Mouse (Mus musculus) intestine, embryonic 14.5 days (tissue): Measurements from ENCODE around the gene Aaas. TPM values are rescaled to one million over a fixed set of nuclear protein-coding genes. Genes with fewer than 3 reads are reported as not detected.

Experiments used
- ATAC-seq: fragments of 200-750 bp; cut with Nextera tagmentation; replicated peaks from 2 replicates; pipeline ENCODE4 v1.8.0; 2017; ENCODE audit warnings: low read depth, moderate number of reproducible peaks, moderate TSS enrichment, moderate library complexity; ENCODE audit not compliant: low FRiP score, low TSS enrichment
- DNase-seq: peaks from one replicate; pipeline ENCODE4 v3.0.0-alpha.2; 2018; ENCODE audit warnings: low spot score
- H3K27ac ChIP-seq: fragments of 300-500 bp; sonication (generic); 2 replicates; pipeline ENCODE4 v1.5.1; 2014; ENCODE audit warnings: low read depth, mild to moderate bottlenecking, control low read depth
- H3K27me3 ChIP-seq: fragments of 300-500 bp; sonication (generic); replicated peaks from 2 replicates; pipeline ENCODE4 v1.6.1; 2014; ENCODE audit warnings: low read length, control low read depth; ENCODE audit not compliant: control insufficient read depth, insufficient read depth
- H3K36me3 ChIP-seq: fragments of 300-500 bp; sonication (generic); 2 replicates; pipeline ENCODE4 v1.6.1; 2014; ENCODE audit warnings: low read length, control low read depth; ENCODE audit not compliant: control insufficient read depth, insufficient read depth
- H3K4me1 ChIP-seq: fragments of 300-500 bp; sonication (generic); replicated peaks from 2 replicates; pipeline ENCODE4 v1.6.1; 2014; ENCODE audit warnings: low read length, control low read depth, mixed read lengths; ENCODE audit not compliant: control insufficient read depth, insufficient read depth
- H3K4me2 ChIP-seq: fragments of 300-500 bp; sonication (generic); 2 replicates; pipeline ENCODE4 v1.6.1; 2014; ENCODE audit warnings: low read length
- H3K4me3 ChIP-seq: fragments of 300-500 bp; sonication (generic); 2 replicates; pipeline ENCODE4 v1.5.1; 2014; ENCODE audit warnings: low read depth, low read length, control low read depth, mixed read lengths
- H3K9ac ChIP-seq: fragments of 300-500 bp; sonication (generic); 2 replicates; pipeline ENCODE4 v1.6.1; 2014; ENCODE audit warnings: mild to moderate bottlenecking, low read length
- H3K9me3 ChIP-seq: fragments of 300-500 bp; sonication (generic); 2 replicates; pipeline ENCODE4 v1.6.1; 2016; ENCODE audit warnings: low read length, control low read depth; ENCODE audit not compliant: control insufficient read depth
- WGBS: fragments of 180-500 bp; shearing (Covaris S2); extraction: QIAGEN DNeasy Blood & Tissue Kit; methylation state at CpG from one replicate; pipeline ENCODE4 v1.1.7; 2014; 5-methylcytosine and 5-hydroxymethylcytosine counted together
- polyA plus RNA-seq: library from polyadenylated mRNA; unstranded; fragments of >200 nt; fragmentation: Nextera tagmentation; extraction: Ambion mirVana; gene quantifications from 2 replicates; pipeline ENCODE4 v1.2.1, GENCODE M21; 2014

The Aaas gene
- polyA plus RNA-seq, 1 experiment from 2014 or later: 64.1 TPM

DNA sequence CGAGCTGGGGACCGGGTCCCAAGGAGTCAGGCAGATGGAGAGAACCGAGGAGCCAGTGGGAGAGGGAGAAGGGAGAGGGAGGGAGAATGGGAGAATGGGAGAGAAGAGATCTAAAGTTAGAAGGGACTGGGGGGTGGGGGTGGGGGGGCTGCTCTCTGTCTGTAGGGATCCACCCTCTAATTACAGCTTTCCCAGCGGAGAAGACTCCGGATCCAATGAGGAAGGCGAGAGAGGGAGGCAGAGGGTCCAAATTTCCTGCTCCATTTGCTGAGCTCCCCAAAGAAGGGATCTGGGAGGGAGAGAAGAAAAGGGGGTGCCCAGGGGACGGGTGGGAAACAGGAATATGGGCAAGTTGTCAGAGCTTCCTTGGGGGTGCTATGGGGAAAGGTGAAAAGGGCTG, 15.7 kb upstream of the Aaas start:
- Histone ChIP-seq H3K27ac (no peak overlapping the region), H3K9ac (no peak overlapping the region), H3K4me3 (no peak overlapping the region), H3K4me2 (peak overlapping the region; percentile 45), H3K36me3 (no peaks in the 10 kb centered on the region), H3K4me1 (peaks cover 20% of the 10 kb centered on the region), H3K27me3 (0 out of 2 replicates have a peak, but pooled peaks cover 3% of the 10 kb centered on the region), H3K9me3 (no peaks in the 10 kb centered on the region)
- WGBS: 11% methylated on average over 7 of the region's 7 CpGs
- ATAC-seq (no peak), DNase-seq (no peak)

DNA sequence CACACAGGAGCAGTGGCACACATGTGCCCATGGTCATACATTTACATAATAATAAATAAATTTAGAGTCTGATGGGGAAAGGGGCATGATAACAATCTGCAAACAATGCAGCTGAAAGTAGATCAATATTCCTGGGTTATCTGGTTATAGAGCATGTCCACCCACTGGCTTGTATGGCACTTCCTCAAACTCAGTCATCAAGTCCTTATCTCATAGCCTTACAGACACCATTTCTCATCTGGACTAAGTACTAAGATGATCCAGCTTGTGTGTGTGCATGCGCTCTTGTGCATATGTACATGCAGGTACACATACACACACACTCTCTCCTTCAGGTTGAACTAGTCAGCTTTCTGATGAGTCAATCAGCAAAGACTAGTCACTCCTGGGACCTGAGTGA, 14.1 kb upstream of the Aaas start:
- no peak overlapping the region for H3K4me2 ChIP-seq
- H3K9me3 ChIP-seq: no peaks in the 10 kb centered on the region
- no peak for ATAC-seq
- 0 out of 2 replicates have a peak, but pooled peaks cover 3% of the 10 kb centered on the region for H3K27me3 ChIP-seq
- WGBS: 100% methylated on average over 1 of the region's 1 CpGs
- no peaks in the 10 kb centered on the region for H3K36me3 ChIP-seq
- no peak overlapping the region for H3K9ac ChIP-seq
- no peak overlapping the region for H3K27ac ChIP-seq
- no peak for DNase-seq
- H3K4me1 ChIP-seq: peaks cover 7% of the 10 kb centered on the region
- H3K4me3 ChIP-seq: no peak overlapping the region

DNA sequence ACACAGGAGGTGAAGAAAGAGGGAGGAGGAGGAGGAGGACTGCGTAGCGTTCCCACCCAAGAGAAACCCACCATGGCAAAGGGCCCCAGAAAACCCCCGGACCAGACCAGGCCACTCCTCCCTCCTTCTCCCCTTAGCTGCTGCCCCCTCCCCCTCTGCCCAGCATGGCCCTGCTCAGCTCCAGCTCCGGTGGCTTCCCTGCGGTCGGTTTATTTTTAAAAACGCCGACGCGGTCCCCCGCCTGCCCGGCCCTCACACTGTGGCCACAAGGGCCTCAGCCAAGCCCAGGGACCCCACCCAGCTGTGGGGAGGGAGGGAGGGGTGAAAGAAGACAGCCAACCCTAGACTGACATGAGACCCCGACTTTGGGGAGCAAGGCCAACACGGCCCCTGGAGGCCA, 12.1 kb upstream of the Aaas start:
- Histone ChIP-seq H3K27me3 (peaks cover 15% of the 10 kb centered on the region), H3K36me3 (no peaks in the 10 kb centered on the region), H3K27ac (0 out of 2 replicates have a peak overlapping the region, but pooled peaks have one; percentile 7), H3K9me3 (no peaks in the 10 kb centered on the region), H3K9ac (peak overlapping the region; percentile 41), H3K4me2 (peak overlapping the region; percentile 45), H3K4me3 (no peak overlapping the region), H3K4me1 (peaks cover 14% of the 10 kb centered on the region)
- DNase-seq (no peak), ATAC-seq (no peak)
- 12% methylated on average over 13 of the region's 14 CpGs for WGBS

DNA sequence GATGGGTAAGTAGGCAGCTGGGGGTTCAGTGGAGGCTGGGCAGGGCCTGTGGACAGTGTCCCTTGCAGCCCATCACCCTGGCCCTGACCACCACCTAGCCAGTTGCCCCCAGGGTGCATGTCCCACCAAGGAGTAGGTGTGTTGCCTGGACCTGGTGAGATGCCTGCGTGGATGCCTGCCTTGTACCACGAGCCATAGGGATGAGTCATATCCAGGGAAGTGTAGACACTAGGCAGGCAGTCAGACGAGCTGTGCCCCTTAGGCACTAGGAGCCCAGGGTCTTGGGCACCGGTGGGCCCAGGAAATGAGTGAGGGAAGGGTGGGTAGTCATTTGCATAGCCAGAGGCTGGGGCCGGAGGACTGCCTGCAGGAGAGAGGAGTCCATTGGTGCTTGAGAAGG, 8.3 kb upstream of the Aaas start:
- DNase-seq (no peak), ATAC-seq (no peak)
- H3K27ac ChIP-seq: no peak overlapping the region
- no peak overlapping the region for H3K4me3 ChIP-seq
- peaks cover 24% of the 10 kb centered on the region for H3K4me1 ChIP-seq
- no peaks in the 10 kb centered on the region for H3K36me3 ChIP-seq
- WGBS: 31% methylated on average over 5 of the region's 5 CpGs
- no peaks in the 10 kb centered on the region for H3K9me3 ChIP-seq
- no peak overlapping the region for H3K4me2 ChIP-seq
- H3K9ac ChIP-seq: no peak overlapping the region
- peaks cover 22% of the 10 kb centered on the region for H3K27me3 ChIP-seq

DNA sequence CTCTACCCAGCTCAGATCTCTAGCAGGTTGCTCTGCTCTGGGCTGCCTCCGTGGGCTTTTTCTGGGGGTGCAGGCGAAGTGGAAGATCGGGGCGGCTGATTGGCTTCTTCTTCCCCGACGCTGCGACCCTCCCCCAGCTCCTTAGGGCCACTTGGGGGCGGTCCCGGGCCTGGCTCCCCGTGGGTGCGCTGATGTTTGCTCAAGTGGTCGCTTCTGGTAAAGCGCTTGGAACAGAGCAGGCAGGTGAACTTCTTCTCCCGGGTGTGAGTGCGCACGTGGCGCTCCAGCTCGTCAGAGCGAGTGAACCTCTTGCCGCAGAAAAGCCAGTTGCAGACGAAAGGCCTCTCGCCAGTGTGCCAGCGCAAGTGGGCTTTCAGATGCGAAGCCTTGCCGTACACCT, 7.6 kb upstream of the Aaas start:
- Histone ChIP-seq H3K9ac (peak overlapping the region; percentile 3; the same call in 1 of the 2 replicates), H3K27me3 (peaks cover 22% of the 10 kb centered on the region)

DNA sequence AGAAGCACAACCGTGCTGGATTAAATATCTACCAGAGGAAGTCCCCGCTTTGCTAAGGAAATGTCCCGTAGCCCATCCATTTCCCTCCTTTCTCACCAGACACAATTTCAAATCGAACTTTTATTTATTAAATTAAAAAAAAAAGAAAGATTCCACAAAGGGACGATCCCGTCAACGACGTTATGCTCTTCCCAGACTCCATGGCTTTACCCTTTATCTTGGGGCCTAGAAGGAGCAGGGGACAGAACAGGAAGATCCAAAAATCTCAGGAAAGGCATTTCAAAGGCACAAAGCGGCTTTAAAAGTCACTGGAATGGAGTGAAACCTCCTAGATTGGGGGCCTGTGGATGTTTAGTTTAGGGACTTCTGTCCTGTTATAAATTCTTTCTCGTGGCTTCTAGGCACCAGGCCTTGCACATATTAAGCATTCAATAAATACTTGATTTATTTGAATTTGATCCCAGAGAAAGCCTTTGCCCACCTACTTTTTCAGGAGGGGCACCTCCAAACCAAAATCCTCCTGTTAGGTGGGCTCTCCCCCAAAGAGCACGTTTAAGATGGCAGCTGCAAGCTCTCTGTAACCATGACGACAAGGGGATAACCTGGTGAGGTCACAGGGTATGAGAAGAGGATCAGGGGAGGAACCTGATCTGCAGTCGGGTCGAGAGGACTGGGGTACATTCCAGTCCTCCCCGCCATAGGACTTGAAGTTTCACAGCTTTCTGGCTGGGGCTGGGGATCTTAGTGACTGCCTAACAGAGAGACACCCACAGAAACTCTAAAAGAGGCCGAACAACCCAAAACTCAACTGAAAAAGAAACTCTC, 6.1 kb upstream of the Aaas start:
- H3K9ac ChIP-seq: peak overlapping the region; percentile 71; the same call in 1 of the 2 replicates
- peak overlapping the region; percentile 77 for H3K4me2 ChIP-seq
- H3K36me3 ChIP-seq: no peaks in the 10 kb centered on the region
- 47% methylated on average over 16 of the region's 16 CpGs for WGBS
- no peaks in the 10 kb centered on the region for H3K9me3 ChIP-seq
- H3K27ac ChIP-seq: peak overlapping the region; percentile 62
- H3K27me3 ChIP-seq: peaks cover 22% of the 10 kb centered on the region
- ATAC-seq (no peak), DNase-seq (no peak)
- peaks cover 16% of the 10 kb centered on the region for H3K4me1 ChIP-seq
- peak overlapping the region; percentile 49; the same call in 1 of the 2 replicates for H3K4me3 ChIP-seq

More for the DNA sequence above, 7.6 kb upstream of the Aaas start:
- WGBS: 4% methylated on average over 25 of the region's 25 CpGs
- H3K27ac ChIP-seq: no peak overlapping the region
- peaks cover 24% of the 10 kb centered on the region for H3K4me1 ChIP-seq
- H3K9me3 ChIP-seq: no peaks in the 10 kb centered on the region
- no peaks in the 10 kb centered on the region for H3K36me3 ChIP-seq
- DNase-seq (no peak), ATAC-seq (no peak)
- peak overlapping the region; percentile 38 for H3K4me2 ChIP-seq
- peak overlapping the region; percentile 11 for H3K4me3 ChIP-seq

DNA sequence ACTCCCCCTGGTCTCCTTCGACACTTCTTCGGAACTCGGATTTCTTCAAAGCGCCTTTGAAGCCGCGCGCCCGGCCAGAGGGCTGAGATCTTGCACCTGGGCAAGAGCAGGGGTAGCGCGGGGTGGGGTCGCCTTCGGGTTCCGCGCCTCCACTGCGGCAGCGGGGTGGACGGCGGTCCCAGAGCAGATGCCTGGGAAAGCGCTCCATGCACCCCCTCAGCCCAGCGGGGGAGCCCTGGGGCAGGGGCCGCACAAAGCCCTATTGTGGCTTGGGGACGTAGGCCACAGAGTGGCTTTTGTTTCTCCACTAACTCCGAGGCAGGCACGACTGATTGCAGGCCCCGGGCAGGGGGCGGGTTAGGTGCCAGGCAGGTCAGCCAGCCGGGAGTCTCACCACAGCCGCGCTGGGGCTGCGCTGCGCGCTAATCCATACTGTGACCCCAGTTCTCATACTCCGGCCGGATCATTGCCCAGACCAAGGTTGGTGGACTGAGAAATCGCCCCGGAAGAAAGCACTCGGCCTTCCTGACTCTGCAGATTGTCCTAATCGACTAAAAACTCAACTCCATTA, 5.4 kb upstream of the Aaas start:
- peak; percentile 41 for ATAC-seq
- WGBS: 4% methylated on average over 38 of the region's 38 CpGs

DNA sequence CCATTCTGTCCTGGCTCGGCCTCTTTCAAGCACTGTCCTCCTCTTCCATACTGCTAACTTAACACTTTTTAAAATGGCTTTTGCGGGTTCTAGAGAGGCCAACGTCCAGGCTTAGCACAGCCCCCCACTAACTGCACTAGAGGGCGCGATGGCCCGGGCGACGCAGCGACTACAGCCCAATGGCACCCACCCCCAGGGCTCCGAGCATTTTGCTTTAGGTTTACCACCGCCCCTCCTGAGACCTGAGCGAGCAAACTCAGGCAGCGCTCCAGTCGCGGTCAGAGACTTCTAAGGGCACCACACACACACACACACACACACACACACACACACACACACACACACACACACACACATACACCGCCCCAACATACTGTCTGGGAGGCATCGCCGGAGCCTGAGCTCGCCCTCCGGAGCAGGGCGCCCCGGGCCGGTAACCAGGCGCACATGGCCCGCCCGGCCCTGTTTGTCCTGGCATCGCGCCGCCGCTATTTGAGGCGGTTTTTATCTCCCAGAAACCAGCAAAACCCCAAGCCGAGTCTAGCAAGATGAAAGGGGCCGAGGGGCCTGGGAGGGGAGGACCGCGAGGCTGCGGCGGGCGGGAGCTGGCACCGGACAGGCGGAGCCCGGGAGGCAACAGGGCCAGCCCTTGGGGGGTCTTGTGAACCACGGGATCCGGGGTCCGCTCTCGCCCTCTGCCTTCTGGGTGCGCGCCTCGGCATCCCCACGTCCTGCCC, 4.7 kb upstream of the Aaas start:
- H3K4me1 ChIP-seq: peaks cover 20% of the 10 kb centered on the region
- ATAC-seq (peak; percentile 64), DNase-seq (peak; percentile 78)
- no peaks in the 10 kb centered on the region for H3K36me3 ChIP-seq
- peak overlapping the region; percentile 49 for H3K4me3 ChIP-seq
- under 1% methylated on average over 48 of the region's 49 CpGs for WGBS
- peaks cover 22% of the 10 kb centered on the region for H3K27me3 ChIP-seq
- peak overlapping the region; percentile 68 for H3K27ac ChIP-seq
- no peaks in the 10 kb centered on the region for H3K9me3 ChIP-seq
- peak overlapping the region; percentile 77 for H3K4me2 ChIP-seq
- H3K9ac ChIP-seq: peak overlapping the region; percentile 71

More for the DNA sequence above, 5.4 kb upstream of the Aaas start:
- H3K9me3 ChIP-seq: no peaks in the 10 kb centered on the region
- H3K36me3 ChIP-seq: no peaks in the 10 kb centered on the region
- peak overlapping the region; percentile 71 for H3K9ac ChIP-seq
- peak overlapping the region; percentile 49 for H3K4me3 ChIP-seq
- H3K4me2 ChIP-seq: peak overlapping the region; percentile 77
- peaks cover 22% of the 10 kb centered on the region for H3K27me3 ChIP-seq
- peak overlapping the region; percentile 68 for H3K27ac ChIP-seq
- H3K4me1 ChIP-seq: peaks cover 20% of the 10 kb centered on the region
- peak; percentile 90 for DNase-seq
